Mouse (Mus musculus) ES-E14 (cell line): ENCODE data around the gene Cnpy1.

Experiments
- CHD2 ChIP-seq: IDR thresholded peaks from 2 replicates; pipeline ENCODE4 v1.6.1; 2014; ENCODE audit warnings: mild to moderate bottlenecking, low read depth, low read length, inconsistent platforms
- HCFC1 ChIP-seq: IDR thresholded peaks from 2 replicates; pipeline ENCODE4 v1.6.1; 2012; ENCODE audit warnings: low read length, inconsistent platforms, borderline replicate concordance; ENCODE audit not compliant: insufficient read depth
- MAFK ChIP-seq: IDR thresholded peaks from 2 replicates; pipeline ENCODE4 v1.6.1; 2014; ENCODE audit warnings: mild to moderate bottlenecking, low read depth, low read length, inconsistent platforms; ENCODE audit not compliant: insufficient read depth
- ZC3H11A ChIP-seq: IDR thresholded peaks from 2 replicates; pipeline ENCODE4 v1.6.1; 2012; ENCODE audit warnings: low read depth, mild to moderate bottlenecking, inconsistent platforms, low read length, borderline replicate concordance
- ZNF384 ChIP-seq: IDR thresholded peaks from 2 replicates; pipeline ENCODE4 v1.6.1; 2012; ENCODE audit warnings: low read depth, low read length, inconsistent platforms

DNA sequence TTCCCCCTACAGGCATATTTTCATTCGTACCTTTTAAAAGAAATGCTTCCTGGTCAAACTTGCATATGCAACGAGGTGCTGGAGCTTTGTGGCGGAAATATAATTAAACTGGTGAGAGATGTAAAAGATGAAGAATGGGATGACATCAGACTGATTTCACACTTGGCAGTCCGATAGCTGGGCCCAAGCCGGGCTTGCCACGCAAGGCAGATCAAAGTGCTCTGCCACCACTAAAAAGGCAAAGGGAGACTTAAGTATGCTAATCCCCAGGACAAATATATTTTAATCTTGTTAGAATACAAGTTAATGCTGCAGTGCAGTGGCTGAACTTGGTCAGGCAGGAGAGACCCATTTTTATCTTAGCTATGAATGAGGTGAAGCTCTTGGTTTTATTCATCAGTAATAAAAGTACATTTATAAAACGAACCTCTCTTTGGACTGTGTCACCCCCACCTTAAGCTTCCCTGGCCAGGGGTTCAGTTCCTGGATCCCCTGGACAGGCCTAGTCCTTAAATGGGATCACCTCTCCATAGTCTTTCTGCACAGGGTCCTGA, 66.3 kb downstream of the Cnpy1 start:
- TF ChIP-seq CHD2 (no peak), MAFK (no peak), ZC3H11A (no peak), ZNF384 (no peak), HCFC1 (no peak)
